Mouse (Mus musculus): ENCODE results near the gene Acod1.
A peak's percentile ranks its signal among the peaks of the same experiment; 100 is the strongest.

Acod1 gene

DNA sequence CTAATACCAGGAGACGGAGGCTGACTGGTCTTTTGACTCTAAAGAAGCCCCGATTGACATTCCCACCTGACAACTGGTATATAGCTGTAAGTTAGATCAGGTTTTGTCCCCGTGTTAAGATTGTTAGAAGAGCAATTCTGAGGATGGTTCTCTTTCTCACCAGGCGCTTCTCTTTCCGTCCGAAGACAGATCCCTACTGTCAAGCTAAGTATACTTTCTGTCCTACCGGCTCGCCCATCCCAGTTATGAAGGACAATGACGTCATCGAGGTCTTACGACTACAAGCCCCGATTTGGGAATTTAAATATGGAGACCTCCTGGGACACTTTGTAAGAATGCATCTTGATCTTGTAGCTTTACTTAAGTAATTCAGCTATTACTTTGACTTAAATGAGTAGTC is 24.7 kb downstream of the Acod1 start:
- DNase-seq (ENCODE audit: extremely low read depth, insufficient read length, low spot score): no peak

DNA sequence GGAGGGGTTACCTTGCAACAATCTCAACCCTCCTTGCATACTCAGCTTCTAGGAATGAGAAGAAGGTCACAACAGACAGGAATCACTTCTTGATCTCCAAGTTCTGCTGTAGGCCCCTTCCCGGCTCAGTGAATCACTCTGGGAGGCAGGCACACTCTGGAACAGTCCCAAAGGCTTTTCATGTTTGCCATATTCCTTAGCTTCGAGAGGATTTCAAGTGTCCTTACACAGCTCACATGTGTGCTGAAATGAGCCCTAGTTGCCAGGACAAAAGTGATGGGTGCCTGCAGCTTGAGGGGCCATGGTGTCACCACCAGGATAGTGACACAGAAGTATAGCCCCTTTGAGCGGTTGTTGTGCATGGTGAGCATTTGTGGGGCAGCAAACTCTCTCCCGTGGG is 26.0 kb downstream of the Acod1 start:
- DNase-seq (ENCODE audit: extremely low read depth, insufficient read length, low spot score): no peak

DNA sequence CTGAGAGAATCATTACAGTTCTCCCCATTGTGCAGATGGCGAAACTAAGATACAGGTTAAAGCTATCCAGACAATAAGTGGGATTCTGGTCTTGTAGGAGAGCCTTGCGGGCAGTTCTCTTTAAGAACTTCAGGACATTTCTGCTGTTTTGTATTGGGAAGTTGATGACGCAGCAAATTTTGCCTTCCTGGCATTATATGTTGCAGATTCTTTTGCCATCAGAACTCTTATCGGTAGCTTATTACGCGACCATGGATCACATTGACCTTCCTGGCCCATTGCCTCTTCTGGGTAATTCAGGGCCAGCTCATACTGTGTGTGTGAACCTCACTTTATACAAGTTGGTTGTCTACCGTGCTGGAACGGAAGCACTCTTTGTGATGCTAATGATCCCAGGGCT is 27.0 kb downstream of the Acod1 start:
- DNase-seq (ENCODE audit: extremely low read depth, insufficient read length, low spot score): no peak

- no peak for DNase-seq (ENCODE audit: extremely low read depth, insufficient read length, low spot score)
Measured at GRCm38 (mm10) chr14:103075166-103075565, 28.4 kb downstream of the Acod1 start.

GRCm38 (mm10) chr14:103077272-103078005 is 30.7 kb downstream of the Acod1 start:
- no peak for DNase-seq (ENCODE audit: extremely low read depth, insufficient read length, low spot score)

DNA sequence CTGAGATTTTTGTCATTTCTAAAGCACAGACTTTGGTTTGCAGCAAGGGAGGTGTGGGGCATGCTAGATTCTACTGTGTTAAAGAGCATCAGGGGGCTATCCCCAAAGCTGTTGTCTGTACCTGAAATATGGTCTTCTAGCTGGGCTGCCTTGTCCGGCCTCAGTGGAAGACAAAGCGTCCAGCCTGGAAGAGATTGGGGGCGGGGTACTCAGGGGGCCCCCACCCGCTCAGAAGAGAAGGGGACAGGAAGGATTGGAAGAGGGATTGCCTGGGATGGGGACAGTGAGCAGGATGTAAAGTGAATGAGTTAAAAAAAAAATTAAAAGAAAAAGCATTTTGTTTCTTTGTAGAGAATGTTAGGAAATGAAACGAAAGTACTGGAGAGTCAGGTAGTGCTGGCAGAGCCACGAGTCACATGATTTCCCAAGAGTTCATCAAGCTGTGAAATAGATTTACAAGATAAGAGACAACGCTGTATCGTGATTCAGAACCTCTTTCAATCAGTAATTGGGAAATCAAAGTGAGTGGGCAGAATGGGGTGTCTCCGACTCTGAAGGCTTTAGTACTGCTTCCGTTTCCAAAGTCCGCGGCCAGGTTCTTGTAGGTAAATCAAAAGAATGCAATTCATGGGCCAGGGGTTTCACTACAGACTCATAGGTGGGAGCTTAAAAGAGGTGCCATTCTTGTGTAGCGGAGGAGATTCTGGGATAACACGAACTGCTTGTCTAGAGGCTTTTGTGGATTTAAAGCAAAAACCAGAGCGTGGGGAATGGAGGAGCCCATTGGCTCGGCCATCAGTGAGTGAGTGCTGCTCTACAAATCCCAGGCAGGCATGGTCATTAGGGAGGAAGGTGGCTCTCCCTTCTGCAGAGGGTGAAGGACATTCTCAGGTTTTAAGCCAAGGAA is 31.5 kb downstream of the Acod1 start:
- no peak for DNase-seq (ENCODE audit: extremely low read depth, insufficient read length, low spot score)

DNA sequence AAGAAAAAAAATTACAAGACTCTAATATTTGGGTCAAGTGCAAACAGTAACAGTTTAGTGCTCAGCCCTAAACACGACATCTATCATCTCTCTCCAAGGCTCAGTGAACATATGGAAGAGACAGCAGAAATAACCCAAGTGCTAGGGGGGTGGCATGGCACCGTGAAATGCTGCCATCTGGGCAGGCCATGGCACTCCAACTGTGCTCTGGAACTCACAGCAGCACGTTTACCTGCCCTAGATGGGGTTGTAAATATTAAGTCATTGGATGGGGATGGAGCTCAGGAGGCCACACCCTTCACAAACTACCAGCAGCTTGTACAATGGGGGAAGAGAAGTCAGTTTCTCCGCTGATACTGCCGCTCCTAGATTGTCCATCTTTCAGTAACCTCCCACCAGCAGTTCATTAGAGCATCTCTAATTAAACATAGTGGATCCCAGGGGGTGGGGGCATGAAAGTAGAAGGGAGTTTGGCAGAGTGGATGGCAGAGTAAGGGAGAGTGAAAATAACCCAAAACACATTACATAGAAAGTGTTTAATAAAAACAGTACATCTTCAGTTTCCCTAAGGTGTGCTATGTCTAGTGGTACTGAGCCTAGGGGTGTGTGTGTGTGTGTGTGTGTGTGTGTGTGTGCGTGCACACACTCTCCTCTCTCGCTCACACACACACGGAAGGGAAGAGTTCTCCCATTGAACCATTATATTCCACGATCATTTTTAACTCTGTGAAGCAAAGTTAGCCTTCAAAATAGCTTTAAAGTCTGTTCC is 32.6 kb downstream of the Acod1 start:
- DNase-seq (ENCODE audit: extremely low read depth, insufficient read length, low spot score): no peak

GRCm38 (mm10) chr14:103085840-103086533 is 39.2 kb downstream of the Acod1 start:
- no peak for DNase-seq (ENCODE audit: extremely low read depth, insufficient read length, low spot score)

- DNase-seq (ENCODE audit: extremely low read depth, insufficient read length, low spot score): no peak
Measured at GRCm38 (mm10) chr14:103086671-103087324, 40.0 kb downstream of the Acod1 start.

GRCm38 (mm10) chr14:103087846-103088245 is 41.1 kb downstream of the Acod1 start:
- DNase-seq (ENCODE audit: extremely low read depth, insufficient read length, low spot score): no peak

DNA sequence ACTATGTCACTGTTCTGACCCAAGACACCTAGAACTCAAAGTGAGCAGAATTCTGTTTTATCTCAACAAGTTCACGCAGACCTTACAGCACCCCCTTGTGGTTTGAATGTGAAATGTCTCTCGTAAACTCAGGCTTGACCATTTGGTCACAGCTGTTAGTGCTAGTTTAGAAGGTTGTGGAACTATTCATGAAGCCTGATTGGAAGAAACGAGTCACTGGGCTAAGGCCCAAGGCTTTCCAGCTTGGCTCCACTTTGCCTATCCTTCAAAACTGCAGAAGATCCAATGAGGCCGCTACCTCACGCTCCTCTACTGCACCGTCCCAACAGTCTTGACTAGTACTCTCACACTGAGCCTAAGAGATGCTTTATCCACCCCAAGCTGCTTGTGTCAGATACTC is 41.8 kb downstream of the Acod1 start:
- DNase-seq (ENCODE audit: extremely low read depth, insufficient read length, low spot score): no peak

DNA sequence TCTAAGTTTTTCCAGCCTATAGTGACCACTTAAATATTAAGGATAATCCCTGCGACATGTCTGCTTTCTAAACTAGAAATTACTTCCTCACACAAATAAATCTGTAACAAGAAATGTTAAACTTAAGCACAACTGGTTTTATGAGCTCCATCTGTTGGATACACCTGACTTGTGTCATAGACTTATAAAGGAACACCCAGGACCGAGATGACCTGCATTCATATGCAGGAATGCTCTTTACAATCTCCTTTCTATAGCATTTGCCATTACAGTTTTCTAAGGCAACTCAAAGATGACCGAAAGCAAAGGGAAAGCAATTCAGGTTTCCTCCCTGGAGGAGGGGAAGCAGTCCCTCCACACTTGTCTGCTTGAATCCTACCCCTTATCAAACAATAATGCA is 46.5 kb downstream of the Acod1 start:
- DNase-seq (ENCODE audit: extremely low read depth, insufficient read length, low spot score): no peak

- no peak for DNase-seq (ENCODE audit: extremely low read depth, insufficient read length, low spot score)
Measured at GRCm38 (mm10) chr14:103093670-103094069, 46.9 kb downstream of the Acod1 start.

GRCm38 (mm10) chr14:103095036-103095435 is 48.3 kb downstream of the Acod1 start:
- DNase-seq (ENCODE audit: extremely low read depth, insufficient read length, low spot score): no peak

GRCm38 (mm10) chr14:103095826-103096225 is 49.0 kb downstream of the Acod1 start:
- DNase-seq (ENCODE audit: extremely low read depth, insufficient read length, low spot score): no peak

- no peak for DNase-seq (ENCODE audit: extremely low read depth, insufficient read length, low spot score)
Measured at GRCm38 (mm10) chr14:103096621-103097020, 49.8 kb downstream of the Acod1 start.

DNA sequence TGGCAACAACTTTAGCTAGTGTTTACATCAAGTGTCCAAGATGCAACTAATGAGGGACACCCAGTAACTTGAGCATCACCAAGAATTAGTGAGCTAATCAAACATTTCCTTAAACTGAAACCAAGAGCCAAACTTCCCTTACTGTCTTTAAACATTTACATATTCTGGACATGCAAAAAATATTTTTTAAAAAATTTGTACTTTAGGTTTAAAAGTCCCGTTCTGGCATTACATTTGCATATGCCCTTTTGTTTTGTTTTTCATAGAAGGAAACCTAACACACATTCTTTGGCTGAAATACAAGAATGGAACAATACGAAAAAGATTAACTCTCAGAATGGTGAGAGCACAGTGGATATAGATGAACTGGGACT is 51.4 kb downstream of the Acod1 start:
- no peak for DNase-seq (ENCODE audit: extremely low read depth, insufficient read length, low spot score)

DNA sequence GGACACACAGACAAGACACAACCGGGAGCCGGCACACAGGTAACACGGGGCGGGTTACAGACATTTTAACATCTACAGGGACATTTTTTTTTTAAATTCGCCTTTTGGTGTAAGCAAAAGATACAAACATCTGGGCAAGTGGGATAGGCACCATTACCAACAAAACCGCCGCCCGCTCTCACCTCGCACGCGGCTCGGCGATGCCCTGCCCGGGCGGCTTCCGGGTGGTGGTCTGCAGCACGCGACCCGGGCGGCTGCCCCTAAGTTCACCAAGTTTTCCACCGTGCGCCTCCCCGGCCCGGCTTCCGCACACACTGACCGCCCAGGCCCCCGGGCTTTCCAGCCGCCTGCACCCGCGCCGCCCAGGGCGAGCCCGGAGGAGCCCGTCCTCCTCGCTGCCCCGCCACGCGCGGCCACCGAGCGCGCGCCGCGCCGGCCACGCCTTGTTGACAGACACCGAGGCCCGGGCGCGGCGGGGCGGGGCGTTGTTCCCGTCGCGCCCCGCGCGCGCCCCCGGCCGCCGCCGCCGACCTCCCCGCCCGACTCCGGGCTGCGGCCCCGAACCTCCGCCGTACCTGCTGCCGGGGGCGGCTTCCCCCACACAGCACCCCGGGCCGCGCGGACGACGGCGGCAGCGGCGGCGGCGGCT is 51.9 kb downstream of the Acod1 start:
- peak; percentile 67 for DNase-seq (ENCODE audit: extremely low read depth, insufficient read length, low spot score)

DNA sequence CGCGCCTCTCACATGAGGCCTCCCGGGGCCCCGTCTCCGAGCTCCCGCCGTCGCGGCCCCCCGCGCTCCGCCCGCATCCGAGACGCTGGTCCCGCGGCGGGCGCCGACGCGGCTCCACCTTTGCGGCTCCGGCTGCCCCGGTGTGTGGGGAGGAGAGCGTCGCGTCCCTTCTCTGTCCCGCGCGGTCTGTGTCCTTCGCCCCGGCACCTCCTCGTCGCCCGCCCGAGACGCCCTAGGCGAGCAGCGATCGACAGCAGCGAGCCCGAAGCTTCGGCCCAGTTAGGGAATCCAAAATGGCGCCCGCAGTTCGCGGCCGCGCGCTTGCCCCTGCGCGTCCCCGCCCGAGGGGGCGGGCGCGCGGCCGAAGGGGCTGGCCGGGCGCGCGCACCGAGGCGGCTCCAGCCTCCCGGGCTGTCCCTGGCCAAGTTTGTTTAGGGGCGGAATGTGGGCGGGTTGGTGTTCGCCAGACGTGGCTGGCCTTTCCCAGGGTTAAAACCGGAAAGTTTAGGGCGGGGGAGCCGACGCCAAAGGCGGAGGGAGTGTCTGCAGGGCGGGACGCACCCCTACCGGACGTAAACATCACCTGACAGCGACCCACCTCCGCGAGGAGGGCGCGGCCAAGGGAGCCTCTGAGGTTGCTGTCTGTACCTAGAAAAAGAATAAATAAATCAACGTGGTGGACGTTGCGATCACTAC is 52.6 kb downstream of the Acod1 start, which contains the start of gene Fbxl3:
Gene Fbxl3 (minus strand): TSS at position 329 of the 696 bp plus-strand sequence.
- peak; percentile 90 for DNase-seq (ENCODE audit: extremely low read depth, insufficient read length, low spot score)

Data from 3134 (cell line).